Mouse (Mus musculus) liver, postnatal 0 days (tissue): ENCODE measurements at regions not wholly inside any gene's neighbourhood (a gene's known extent, or its start where the extent isn't known, plus 50 kb on each side); places are given as distances from the start of the nearest gene placed in this dataset.

Experiments used
- CTCF ChIP-seq: sonication (generic); IDR thresholded peaks from 2 replicates; pipeline ENCODE4 v1.5.1; 2016; ENCODE audit warnings: antibody characterized with exemption, low read depth
- EP300 ChIP-seq: IDR thresholded peaks from 2 replicates; pipeline ENCODE4 v1.6.1; 2016; ENCODE audit warnings: antibody characterized with exemption, low read depth, mild to moderate bottlenecking

- no peak for TF ChIP-seq CTCF
- TF ChIP-seq EP300: no peak
Observed at GRCm38 (mm10) chr8:116215909-116216308, 288.9 kb upstream of the Dynlrb2 start.
